Comparison of ENCODE assay signal across 20 mouse cellular contexts in the genomic region with DNA sequence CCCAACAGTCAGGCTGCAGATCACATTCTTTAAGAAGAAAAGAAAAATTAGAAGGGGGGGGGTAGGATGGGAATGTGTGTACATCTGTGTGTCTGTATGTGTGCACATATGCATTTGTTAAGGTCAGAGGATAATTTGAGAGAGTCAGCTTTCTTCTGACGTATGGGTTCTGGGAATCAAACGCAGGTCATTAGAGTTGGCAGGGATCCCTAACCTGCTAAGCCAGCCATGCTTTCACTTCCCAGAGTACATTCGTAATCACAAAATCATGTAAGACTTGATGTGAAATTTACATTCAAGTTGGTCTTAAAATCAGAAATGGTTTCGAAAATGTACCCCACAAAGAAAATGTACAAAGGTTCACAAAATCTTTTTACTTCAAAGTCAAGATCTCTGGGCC. TPM values are rescaled to one million over a fixed set of nuclear protein-coding genes. Genes with fewer than 3 reads are reported as not detected.
DNase-seq lines count a peak whose midpoint lies in the region; ATAC-seq and TF ChIP-seq lines count a peak whose summit lies in the region.
"Had no signal": no experiment of that assay in that cellular context is flagged by ENCODE, and none has a peak within 500 bp of the region (broad histone marks: within the 10 kb centered on the region; RNA-seq: fewer than 3 reads in every experiment).

No protein-coding gene starts in this region.

- H3K27ac ChIP-seq in hindbrain, embryonic 12.5 days = peak overlapping the region; percentile 66; the same call in 1 of the 2 replicates
- no peak overlapping the region; the same call in 1 of the 2 replicates for H3K27ac ChIP-seq in hindbrain, embryonic 14.5 days
- H3K27ac ChIP-seq in liver, embryonic 11.5 days (ENCODE audit: low read depth, low read length) = peak overlapping the region; percentile 15; the same call in 1 of the 2 replicates
- H3K27ac ChIP-seq in neural tube, embryonic 14.5 days (ENCODE audit: low read depth, low read length) = 0 out of 2 replicates have a peak overlapping the region, but pooled peaks have one; percentile 1
- no peak overlapping the region for H3K27ac ChIP-seq in gastrocnemius, adult 2 months
- H3K27ac ChIP-seq: forebrain, embryonic 10.5 days; limb, embryonic 15.5 days had no signal

- no peak for TF ChIP-seq CTCF in gastrocnemius, adult 2 months (IDR thresholded peaks at IDR 0.05)

- WGBS in hindbrain, embryonic 12.5 days = 84% methylated on average over 4 of the region's 4 CpGs
- 70% methylated on average over 4 of the region's 4 CpGs for WGBS in hindbrain, embryonic 14.5 days
- WGBS in liver, embryonic 11.5 days = 88% methylated on average over 4 of the region's 4 CpGs
- 61% methylated on average over 4 of the region's 4 CpGs for WGBS in neural tube, embryonic 14.5 days

- DNase-seq in hindbrain, embryonic 14.5 days (ENCODE audit: low spot score) = no peak
- no peak for DNase-seq in liver, embryonic 11.5 days (ENCODE audit: low spot score)
- DNase-seq in liver = no peak
- no peak for DNase-seq in neural tube, embryonic 10.5 days (ENCODE audit: extremely low spot score, low spot score)
- no peak for DNase-seq in gastrocnemius, adult 2 months
- DNase-seq: adrenal gland, adult 8-10 months; cerebellum, adult 18-20 months; gastrocnemius, postnatal 14 days; kidney, postnatal 36 days; layer of hippocampus, adult 9-11 months; lung, postnatal 10 days had no signal

- no peak overlapping the region for H3K9ac ChIP-seq in hindbrain, embryonic 12.5 days
- no peak overlapping the region for H3K9ac ChIP-seq in hindbrain, embryonic 14.5 days
- H3K9ac ChIP-seq in liver, embryonic 11.5 days (ENCODE audit: low read depth, low read length) = no peak overlapping the region
- no peak overlapping the region for H3K9ac ChIP-seq in neural tube, embryonic 14.5 days (replicated peaks; ENCODE audit: low read depth, low read length)
- H3K9ac ChIP-seq: limb, embryonic 15.5 days; midbrain, embryonic 13.5 days; neural tube, embryonic 12.5 days had no signal

- peaks cover 45% of the 10 kb centered on the region for H3K4me1 ChIP-seq in hindbrain, embryonic 12.5 days
- peaks cover 69% of the 10 kb centered on the region for H3K4me1 ChIP-seq in hindbrain, embryonic 14.5 days (replicated peaks; ENCODE audit: control insufficient read depth, insufficient read depth, low read length)
- H3K4me1 ChIP-seq in liver, embryonic 11.5 days (replicated peaks; ENCODE audit: control insufficient read depth, insufficient read depth, low read length) = peaks cover 57% of the 10 kb centered on the region
- H3K4me1 ChIP-seq in neural tube, embryonic 14.5 days (ENCODE audit: control insufficient read depth, insufficient read depth, low read length) = peaks cover 34% of the 10 kb centered on the region

- H3K36me3 ChIP-seq in hindbrain, embryonic 12.5 days = no peaks in the 10 kb centered on the region; the same call in 1 of the 2 replicates
- H3K36me3 ChIP-seq in hindbrain, embryonic 14.5 days (replicated peaks; ENCODE audit: control insufficient read depth, insufficient read depth) = no peaks in the 10 kb centered on the region
- H3K36me3 ChIP-seq in liver, embryonic 11.5 days (ENCODE audit: control insufficient read depth, insufficient read depth, low read length) = no peaks in the 10 kb centered on the region
- H3K36me3 ChIP-seq in neural tube, embryonic 14.5 days (ENCODE audit: control insufficient read depth, insufficient read depth, low read length) = no peaks in the 10 kb centered on the region
- H3K36me3 ChIP-seq: heart, embryonic 15.5 days; limb, embryonic 15.5 days; midbrain, embryonic 13.5 days had no signal

- H3K9me3 ChIP-seq in hindbrain, embryonic 12.5 days (replicated peaks) = no peaks in the 10 kb centered on the region
- H3K9me3 ChIP-seq in hindbrain, embryonic 14.5 days (ENCODE audit: control insufficient read depth, low read length) = no peaks in the 10 kb centered on the region
- H3K9me3 ChIP-seq in liver, embryonic 11.5 days (ENCODE audit: control insufficient read depth, low read length) = no peaks in the 10 kb centered on the region
- no peaks in the 10 kb centered on the region for H3K9me3 ChIP-seq in neural tube, embryonic 14.5 days (ENCODE audit: control insufficient read depth, low read length)
- H3K9me3 ChIP-seq: forebrain, embryonic 10.5 days; heart, embryonic 15.5 days; limb, embryonic 15.5 days; midbrain, embryonic 13.5 days; neural tube, embryonic 12.5 days had no signal

- intact Hi-C loops in gastrocnemius, adult 2 months (cut with DNase I) = no loop called here

- ATAC-seq in hindbrain, embryonic 12.5 days (ENCODE audit: low FRiP score) = no peak
- ATAC-seq in hindbrain, embryonic 14.5 days (ENCODE audit: low FRiP score) = no peak
- no peak for ATAC-seq in liver, embryonic 11.5 days (replicated peaks; ENCODE audit: low FRiP score)
- no peak for ATAC-seq in neural tube, embryonic 14.5 days (ENCODE audit: low read depth)
- ATAC-seq: activated CD4-positive, CD25-positive, alpha-beta regulatory T cell, adult 4 months; forebrain, embryonic 16.5 days; midbrain, embryonic 13.5 days had no signal

- H3K4me3 ChIP-seq in hindbrain, embryonic 12.5 days = no peak overlapping the region
- no peak overlapping the region for H3K4me3 ChIP-seq in hindbrain, embryonic 14.5 days (replicated peaks; ENCODE audit: low read length)
- H3K4me3 ChIP-seq in liver, embryonic 11.5 days (ENCODE audit: low read depth, low read length) = no peak overlapping the region
- H3K4me3 ChIP-seq in neural tube, embryonic 14.5 days (ENCODE audit: low read depth, low read length) = no peak overlapping the region
- H3K4me3 ChIP-seq in gastrocnemius, adult 2 months = no peak overlapping the region
- H3K4me3 ChIP-seq: forebrain, embryonic 10.5 days; heart, embryonic 15.5 days; limb, embryonic 15.5 days; midbrain, embryonic 13.5 days; neural tube, embryonic 12.5 days had no signal

- H3K27me3 ChIP-seq in hindbrain, embryonic 12.5 days = no peaks in the 10 kb centered on the region
- H3K27me3 ChIP-seq in hindbrain, embryonic 14.5 days (ENCODE audit: control insufficient read depth, insufficient read depth, low read length) = no peaks in the 10 kb centered on the region
- no peaks in the 10 kb centered on the region for H3K27me3 ChIP-seq in liver, embryonic 11.5 days (replicated peaks; ENCODE audit: control insufficient read depth, insufficient read depth, low read length)
- H3K27me3 ChIP-seq in neural tube, embryonic 14.5 days (ENCODE audit: control insufficient read depth, insufficient read depth, low read length) = no peaks in the 10 kb centered on the region
- H3K27me3 ChIP-seq: heart, embryonic 15.5 days; limb, embryonic 15.5 days; midbrain, embryonic 13.5 days; neural tube, embryonic 12.5 days had no signal

- H3K4me2 ChIP-seq in hindbrain, embryonic 12.5 days (replicated peaks) = no peak overlapping the region
- H3K4me2 ChIP-seq in hindbrain, embryonic 14.5 days (replicated peaks) = no peak overlapping the region
- H3K4me2 ChIP-seq in liver, embryonic 11.5 days = 0 out of 2 replicates have a peak overlapping the region, but pooled peaks have one; percentile 19
- H3K4me2 ChIP-seq in neural tube, embryonic 14.5 days (ENCODE audit: low read depth, low read length) = no peak overlapping the region
- H3K4me2 ChIP-seq: limb, embryonic 15.5 days; midbrain, embryonic 13.5 days; neural tube, embryonic 12.5 days had no signal

RNA-seq across cellular contexts. Expression of gene Zfp609, which starts 38.8 kb away (rescaled TPM):
- 11.3 and 14.0 TPM in 2 replicates for polyA plus RNA-seq in hindbrain, embryonic 12.5 days (2016; fragmentation: Nextera tagmentation; extraction: Ambion mirVana)
- polyA plus RNA-seq in hindbrain, embryonic 14.5 days (2014; fragmentation: Nextera tagmentation; extraction: Ambion mirVana) = 8.0 and 8.8 TPM in 2 replicates
- 5.5 and 5.8 TPM in 2 replicates for polyA plus RNA-seq in liver, embryonic 11.5 days (2014; fragmentation: Nextera tagmentation; extraction: Ambion mirVana)
- 8.9 and 10.1 TPM in 2 replicates for polyA plus RNA-seq in neural tube, embryonic 14.5 days (2014; fragmentation: Nextera tagmentation; extraction: Ambion mirVana)
- total RNA-seq in gastrocnemius, adult 2 months (2021) = 10 to 100 TPM; 18.4 to 21.1 TPM

Comparison
In these comparisons a context has a peak if more than half of its experiments do, and no peak if none do; other contexts are left out.
1. H3K27ac ChIP-seq: peak in hindbrain, embryonic 12.5 days (single experiment), liver, embryonic 11.5 days (single experiment) and neural tube, embryonic 14.5 days (single experiment); none in hindbrain, embryonic 14.5 days (single experiment) and gastrocnemius, adult 2 months (single experiment).